Mouse (Mus musculus) erythroblast, embryonic 14.5 days (primary cell): ENCODE data around the gene BC049715.

Source experiments
- GATA1 ChIP-seq: IDR thresholded peaks from 2 replicates; pipeline ENCODE4 v1.6.1; 2012; ENCODE audit warnings: low read length, inconsistent platforms, mixed read lengths
- TAL1 ChIP-seq: IDR thresholded peaks from 3 replicates; pipeline ENCODE4 v1.6.1; 2012; ENCODE audit warnings: low read length, inconsistent platforms, mixed read lengths

GRCm38 (mm10) chr6:136856071-136856636 lies 28.7 kb downstream of the BC049715 start:
- TF ChIP-seq TAL1 (no peak), GATA1 (no peak)
